Mouse (Mus musculus): ENCODE data around the gene Sohlh1. TPM values are rescaled to one million over a fixed set of nuclear protein-coding genes. Genes with fewer than 3 reads are reported as not detected.

Sohlh1 gene
- total RNA-seq (2021), result not detected
- long read RNA-seq, experiment 1, result 0 reads
- long read RNA-seq, experiment 2, result 0 reads

DNA sequence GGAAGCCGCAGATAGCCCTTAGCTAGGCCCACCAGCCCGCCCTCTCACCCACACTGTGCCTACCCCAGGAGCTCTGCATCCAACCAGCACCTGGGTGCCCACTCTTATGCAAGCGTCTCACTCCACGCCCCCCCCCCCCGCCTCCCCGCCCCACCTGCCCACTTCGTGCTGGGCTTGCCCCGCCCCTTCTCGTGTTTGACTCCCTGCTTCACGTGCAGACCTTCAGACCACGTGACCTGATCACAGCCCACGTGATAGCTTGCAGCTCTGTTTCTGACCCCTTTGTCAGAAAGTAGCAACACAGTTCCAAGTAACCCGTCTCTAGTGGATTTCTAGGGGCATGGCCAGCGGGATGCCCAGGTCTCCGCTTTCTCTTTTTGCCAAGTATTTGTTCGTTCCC is at the start of gene Sohlh1:
TSS of gene Sohlh1 (minus strand) at position 23 of the 400 bp plus-strand sequence.
- no peak for DNase-seq

DNA sequence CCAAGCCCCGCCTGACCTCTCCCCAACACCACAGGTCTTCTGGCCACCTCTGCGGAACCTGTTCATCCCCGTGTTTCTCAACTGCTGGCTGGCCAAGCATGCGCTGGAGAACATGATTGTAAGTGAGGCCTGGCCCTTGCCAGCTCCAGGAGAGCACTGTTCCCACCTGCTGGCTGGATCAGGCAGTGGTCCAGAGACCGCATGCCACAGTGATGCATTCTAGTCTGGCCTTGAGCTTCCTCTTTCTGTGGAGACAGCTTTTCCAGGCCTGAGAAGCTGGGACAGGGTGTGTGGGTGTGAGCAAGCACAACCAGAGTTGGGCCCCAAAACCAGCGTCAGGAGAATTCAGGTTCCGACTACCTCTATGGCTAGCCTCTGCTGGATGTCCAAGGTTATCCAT is 45.4 kb upstream of the Sohlh1 start:
- DNase-seq, result no peak

DNA sequence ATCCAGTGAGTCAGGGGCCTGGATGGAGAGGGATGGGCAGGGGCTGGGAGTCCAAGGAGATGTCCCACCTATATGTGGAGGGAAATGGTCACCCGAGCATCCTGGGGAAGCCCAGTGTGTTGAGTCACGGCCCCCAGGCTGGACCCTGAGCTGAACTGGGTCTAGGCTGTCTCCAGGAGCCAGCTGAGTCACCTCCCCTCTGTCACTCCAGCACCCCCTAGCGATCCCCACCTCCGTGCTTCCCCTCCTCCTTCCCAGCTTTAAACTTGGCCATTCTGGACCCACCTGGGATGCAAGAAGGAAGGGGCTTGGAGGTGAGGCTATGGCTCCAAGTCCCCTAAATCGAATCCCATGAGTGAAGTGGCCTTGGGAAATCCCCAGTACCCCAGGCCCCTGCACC is 41.1 kb upstream of the Sohlh1 start:
- no peak for DNase-seq

DNA sequence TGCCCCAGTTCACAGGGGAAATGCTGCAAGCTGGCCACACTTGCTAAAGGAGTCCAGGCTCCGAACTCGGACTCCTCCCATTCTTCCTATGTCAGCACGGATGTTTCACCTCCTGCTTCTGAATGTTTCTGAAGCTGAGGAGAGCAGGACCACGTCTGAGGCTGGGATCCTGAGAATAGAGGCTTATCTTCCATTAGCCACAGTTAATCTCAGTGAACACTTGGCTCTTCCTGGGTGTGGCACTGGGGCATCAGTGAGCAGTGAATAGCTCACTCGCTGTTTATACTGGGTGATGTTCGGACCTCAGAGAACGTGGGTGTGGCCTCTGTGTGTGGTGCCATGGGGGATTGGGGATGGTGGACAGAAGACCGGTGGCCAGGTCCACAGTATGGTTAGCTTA is 40.2 kb upstream of the Sohlh1 start:
- no peak for DNase-seq

DNA sequence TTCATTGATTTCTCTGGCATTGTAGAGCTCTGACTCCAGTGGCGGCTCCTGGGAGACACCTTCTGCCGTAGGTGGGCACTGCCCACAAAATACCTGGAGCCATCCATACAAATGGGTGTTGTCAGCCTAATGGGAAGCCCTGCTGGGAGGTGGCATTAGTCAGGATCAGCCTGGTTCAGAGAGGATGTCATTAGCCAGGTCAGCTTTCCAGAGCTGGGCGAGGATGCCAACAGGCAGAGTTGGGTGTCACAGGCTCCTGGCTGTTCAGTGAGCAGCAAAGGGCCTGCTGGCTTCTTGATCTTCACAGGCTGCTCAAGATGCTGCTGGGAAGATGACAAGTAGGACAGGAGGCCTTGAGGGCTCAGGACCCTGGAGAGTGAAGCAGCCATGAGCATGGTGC is 37.7 kb upstream of the Sohlh1 start:
- no peak for DNase-seq

DNA sequence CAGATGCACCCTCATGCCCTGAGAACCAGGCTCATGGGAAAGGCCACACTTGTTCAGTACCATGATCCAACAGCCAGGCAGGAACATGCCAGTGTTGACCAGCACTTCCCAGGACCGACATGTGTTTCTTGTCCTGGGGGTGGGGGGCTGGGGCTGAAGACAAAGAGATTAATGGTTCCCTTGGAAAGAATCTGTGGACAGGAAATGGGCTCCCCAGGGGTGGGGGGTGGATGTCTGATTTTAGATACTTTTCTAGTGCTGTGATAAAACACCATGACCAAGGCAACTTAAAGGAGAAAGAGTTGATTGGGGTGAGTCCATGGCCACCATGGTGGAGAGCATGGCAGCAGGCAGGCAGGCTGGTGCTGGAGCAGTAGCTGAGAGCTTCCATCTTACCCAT is 35.2 kb upstream of the Sohlh1 start:
- no peak for DNase-seq

DNA sequence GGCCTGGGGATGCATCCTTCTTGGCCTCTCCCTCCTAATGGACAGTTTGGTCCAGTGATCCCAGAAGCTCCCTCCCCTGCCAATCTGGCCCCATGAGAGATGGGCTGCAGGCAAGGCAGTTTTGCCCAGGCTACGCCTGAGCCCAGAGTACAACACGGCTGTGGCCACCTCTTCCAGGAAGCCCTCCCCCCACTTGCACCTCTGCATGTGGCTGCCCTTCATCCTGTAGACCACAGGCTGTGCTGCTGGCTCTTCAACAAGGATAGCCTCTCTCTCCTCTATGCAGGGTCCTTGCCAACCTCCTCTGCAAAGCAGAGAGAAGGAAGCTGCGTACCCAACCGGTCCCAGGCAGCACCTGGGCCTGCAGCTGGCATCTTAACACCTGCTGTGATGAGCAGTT is 32.0 kb upstream of the Sohlh1 start:
- DNase-seq, result no peak

DNA sequence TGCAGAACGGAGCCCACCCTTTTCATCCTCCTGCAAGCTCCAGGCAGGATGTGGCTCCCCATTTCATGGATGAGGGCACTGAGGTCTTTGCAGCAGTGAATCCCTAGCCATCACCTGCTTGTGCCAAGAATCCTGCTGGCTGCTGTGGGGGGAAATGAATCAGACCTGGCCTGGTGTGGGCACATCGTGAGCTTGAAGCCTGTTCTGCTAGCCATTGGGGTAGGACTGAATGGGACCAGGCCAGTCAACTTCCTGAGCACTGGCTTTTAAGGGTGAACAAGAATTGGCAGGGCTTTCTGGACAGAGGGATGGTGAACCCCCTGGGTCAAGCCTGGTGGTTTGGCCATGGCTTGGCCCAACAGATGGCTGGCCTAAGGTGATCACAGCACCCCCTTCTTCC is 31.5 kb upstream of the Sohlh1 start:
- no peak for DNase-seq

DNA sequence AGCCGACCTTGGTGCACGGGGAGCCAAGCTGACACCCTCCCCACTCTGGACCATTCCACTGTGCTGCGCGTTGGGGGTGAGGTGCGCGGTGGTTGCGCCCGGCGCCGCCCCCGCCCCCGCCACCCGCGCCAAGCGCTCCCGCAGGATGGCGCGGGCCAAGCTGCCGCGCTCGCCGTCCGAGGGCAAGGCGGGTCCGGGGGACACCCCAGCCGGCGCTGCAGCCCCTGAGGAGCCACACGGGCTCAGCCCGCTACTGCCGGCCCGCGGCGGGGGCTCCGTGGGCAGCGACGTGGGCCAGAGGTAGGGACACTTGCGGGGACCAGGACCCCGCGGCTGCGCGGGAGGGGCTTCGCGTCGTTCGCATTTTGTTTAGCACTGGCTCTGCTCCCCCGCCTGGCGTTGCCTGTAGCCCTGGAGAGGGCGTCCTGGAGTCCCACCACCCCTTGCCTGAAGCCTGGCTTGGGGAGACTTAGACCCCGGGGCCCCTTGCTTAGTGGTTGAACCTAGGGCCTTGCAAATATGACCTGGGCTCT is 30.8 kb upstream of the Sohlh1 start:
- DNase-seq, result no peak

DNA sequence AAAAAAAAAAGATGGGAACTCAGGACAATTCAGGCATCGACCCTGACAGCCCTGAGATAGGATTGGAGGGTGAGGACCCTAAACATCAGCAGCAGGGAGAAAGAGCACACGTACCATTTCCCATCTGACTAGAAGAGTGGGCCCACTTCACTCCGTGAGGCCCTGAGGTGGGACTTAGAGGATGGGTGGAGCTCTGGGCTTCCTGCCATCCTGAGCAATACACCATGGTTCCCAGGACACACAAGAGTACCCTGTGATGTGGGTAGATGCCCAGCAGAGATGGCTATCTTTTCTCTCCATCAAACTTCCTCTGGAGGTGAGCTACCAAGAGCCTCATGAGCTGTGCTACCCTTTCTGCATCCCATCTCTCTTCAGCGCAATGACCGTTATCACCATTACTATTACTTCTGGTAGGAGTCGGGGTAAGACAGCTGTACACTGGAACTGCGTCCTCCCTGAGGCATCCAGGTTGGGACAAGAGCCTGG is 30.2 kb upstream of the Sohlh1 start:
- DNase-seq, result no peak

DNA sequence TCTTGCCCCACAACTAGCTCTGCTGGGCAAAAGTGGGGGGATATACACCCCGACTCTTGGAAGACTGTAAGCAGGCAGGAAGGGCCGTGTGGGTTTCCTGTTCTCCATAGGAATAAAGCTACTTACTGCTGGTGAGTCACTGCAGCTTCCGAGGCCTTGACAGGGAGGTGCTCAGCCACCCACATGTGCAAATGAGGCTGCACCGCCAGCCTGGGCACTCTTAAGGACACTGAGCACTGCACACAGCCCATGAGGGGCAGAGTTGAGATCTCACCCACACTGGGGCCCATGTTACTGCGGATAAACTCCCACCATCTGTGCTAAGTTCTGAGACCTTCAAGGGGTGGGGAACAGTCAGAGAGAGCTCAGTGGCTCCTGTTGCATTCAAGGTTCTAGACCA is 19.6 kb upstream of the Sohlh1 start:
- no peak for DNase-seq

DNA sequence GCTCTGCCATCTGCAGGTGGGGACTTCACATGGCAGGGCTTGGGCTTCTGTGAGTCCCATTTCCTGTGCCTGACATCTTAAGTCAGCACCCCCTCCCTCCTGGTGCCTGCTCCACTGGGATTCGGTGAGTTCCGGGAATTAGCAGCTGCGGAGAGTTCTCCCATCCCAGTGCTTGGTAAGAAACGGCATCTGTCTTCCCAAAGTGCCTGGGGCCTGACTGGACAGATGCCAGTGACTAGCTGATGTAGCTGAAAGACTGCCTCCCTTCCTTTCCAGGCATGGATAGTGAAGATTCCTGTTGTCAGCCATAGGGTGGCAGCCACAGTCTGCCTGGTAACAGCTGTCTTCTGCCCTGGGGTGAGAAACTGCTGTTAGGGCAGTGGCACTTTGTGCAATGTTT is 18.4 kb upstream of the Sohlh1 start:
- peak; percentile 30 for DNase-seq

DNA sequence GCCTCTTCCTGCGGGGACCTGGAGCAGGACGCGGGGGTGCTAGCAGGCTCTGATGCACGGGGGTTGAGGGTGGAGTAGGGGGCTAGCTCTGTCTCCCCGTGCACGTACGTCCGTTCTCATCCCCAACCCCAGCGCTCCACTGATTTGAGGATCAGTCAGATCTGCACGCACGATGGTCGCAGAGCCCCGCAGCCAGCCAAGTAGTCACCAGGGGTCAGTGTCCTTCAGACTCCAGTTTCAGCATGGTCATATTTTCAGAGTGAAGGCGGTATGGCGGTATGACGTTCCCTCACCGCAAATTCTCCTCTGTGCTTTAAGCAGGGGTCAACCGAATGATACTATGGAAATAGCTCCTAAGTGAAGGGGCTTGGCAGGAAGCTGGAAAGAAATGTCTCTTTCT is 17.2 kb upstream of the Sohlh1 start:
- no peak for DNase-seq

DNA sequence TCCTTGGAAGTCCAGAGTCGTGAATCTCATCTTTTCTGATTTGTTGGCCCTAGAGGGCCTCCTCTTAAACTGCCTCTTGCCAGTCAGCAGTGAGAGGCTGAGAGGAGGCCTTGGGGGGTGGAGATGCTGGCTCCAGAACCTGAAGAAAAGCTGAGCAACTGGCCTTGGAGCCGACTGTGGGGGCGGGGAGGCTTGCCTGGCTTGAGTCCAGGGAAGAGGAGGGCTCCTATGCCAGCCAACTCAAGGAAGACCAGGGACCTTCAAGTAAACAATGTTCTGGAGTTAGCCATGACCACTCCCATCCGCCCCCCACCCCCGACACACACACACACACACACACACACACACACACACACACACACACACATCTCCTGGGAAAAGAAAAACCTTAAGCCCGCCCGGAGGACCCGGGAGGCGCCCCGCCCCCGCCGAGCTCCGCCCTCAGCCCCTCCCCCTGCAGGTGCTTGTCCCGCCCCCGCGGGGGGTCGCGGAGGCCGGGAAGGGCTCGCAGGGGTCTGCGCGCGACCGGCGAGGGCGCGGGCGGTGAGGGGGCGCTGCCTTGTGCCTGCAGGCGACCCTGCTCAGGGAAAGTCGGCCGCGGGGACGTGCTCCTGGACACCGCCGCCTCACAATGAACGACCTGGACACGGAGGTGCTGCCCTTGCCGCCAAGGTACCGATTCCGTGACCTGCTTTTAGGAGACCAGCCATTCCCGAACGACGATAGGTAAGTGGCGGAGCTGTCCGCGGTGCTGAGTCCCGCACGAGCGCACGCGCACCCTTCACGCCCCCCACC is 16.5 kb upstream of the Sohlh1 start, which contains the start of gene Kcnt1:
TSS of gene Kcnt1 (plus strand) at position 398 of the 795 bp plus-strand sequence.
- DNase-seq, result peak; percentile 15

DNA sequence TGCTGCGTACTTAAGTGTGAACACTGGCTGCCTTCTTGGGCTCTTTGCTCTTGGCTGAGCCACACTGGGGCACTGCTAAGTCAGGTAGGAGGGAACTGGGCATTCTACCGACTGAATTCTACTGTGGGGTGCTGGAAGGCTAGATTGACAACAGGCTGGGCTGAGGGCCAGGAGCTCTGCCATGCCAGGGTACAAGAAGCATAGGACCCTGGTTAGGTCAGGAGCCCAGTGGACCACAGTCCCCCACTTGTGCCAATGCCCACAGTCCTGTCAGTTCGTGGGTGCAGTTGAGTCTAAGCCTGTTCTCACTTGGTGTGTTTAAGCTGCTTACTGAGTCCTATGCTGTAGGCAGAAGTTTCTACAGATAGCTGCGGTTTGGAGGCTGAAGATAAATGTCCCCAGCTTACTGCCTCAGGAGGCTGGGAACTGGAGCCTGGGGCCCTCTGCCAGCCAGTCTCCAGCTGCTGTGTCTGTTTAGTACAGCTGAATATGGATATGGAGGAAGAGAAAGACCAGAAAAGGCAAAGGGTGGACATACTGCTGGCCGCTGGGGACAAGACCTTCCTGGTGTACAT is 15.7 kb upstream of the Sohlh1 start:
- DNase-seq, result no peak

DNA sequence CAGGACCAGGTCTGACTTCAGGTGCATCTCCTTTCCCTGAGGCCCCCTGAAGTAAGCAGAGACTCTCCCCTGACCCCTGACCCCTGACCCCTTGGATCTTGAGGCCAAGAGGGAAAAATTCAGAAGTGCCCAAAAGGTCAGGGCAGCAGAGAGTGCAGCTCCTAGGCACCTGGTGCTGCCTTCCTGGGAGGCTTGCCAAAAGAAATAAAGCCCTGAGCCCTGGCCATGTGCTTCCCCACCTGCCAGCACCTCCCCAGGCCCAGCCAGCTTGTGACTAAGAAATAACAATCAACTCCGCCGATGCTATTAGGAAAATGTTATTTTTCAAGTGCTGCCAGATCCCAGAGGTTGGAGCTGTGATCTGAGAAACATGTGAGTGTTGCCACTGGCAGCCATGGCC is 15.0 kb upstream of the Sohlh1 start:
- no peak for DNase-seq

DNA sequence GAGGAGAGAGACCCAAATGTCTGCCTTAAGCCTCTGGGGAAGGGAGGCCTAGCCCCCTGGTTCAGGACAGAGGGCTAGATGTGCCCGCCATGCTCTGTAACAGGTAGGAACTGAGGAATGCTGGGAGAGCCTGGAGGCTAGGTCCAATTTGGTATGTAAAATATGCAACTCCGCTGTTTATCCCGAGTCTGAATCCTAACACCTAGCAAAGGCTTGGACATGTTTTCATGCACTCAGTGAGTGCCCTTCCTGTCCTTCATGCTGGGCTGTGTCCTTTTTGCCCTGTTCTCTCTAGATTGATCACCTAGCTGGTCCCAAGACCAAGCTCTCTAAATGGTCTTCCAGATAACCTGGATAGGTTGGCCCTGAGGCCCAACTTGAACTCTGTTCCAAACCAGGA is 12.8 kb upstream of the Sohlh1 start:
- no peak for DNase-seq

DNA sequence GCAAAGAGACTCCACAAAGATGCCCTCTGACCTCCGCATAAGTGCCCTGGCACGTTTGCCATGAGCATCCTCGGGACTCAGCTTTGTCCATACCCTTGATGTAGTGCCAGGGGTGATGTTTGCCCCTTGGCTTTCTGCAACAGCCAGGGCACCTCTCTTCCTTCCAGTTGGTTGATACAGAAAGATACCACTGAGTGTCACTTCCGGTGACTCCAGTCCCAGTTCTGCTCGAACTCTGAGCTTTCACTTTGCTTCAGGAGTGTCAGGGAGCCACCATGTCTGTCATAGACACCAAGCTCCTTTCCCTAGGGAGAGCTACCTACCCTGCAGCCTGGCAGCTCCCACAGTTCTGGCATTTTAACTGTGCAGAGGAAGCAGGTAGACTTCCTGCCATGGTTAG is 7.0 kb upstream of the Sohlh1 start:
- no peak for DNase-seq

DNA sequence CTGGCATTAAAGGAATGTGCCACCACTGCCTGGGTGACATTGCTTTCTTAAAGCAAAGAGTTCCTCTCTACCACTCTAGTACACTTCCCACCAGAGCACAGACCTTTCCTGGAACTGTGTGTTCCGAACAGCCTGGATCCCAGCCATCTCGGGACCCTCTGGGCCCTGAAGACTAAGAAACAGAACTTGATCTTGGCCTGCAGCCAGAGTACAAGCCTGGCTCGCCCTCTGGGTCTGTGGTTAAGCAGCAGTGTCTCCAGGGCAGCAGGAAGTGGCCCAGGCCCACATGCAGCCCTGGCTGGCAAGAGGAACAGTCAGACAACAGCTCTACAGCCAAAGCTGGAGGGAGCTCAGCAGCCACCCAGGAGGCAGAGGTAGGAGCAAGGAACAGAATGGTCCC is 5.6 kb upstream of the Sohlh1 start:
- no peak for DNase-seq

DNA sequence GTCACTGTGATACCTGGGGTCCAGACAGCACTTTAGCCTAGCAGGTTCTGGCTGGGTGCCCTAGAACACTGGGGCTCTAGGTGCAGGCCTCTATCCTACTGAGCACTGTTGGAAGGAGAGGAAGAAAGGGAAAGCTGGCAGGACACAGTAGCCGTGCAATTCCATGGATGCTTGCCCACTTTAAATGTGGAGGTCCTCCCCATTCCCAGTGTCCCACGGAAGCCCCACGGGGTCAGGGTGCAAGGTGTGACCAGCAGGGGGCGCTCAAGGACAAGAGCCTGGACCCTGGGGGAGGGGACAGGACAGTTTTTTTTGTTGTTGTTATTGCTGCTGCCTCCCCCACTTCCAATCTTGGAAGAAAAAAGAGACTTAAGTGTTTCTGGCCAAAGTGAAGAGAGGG is 3.3 kb upstream of the Sohlh1 start:
- DNase-seq, result peak; percentile 72

DNA sequence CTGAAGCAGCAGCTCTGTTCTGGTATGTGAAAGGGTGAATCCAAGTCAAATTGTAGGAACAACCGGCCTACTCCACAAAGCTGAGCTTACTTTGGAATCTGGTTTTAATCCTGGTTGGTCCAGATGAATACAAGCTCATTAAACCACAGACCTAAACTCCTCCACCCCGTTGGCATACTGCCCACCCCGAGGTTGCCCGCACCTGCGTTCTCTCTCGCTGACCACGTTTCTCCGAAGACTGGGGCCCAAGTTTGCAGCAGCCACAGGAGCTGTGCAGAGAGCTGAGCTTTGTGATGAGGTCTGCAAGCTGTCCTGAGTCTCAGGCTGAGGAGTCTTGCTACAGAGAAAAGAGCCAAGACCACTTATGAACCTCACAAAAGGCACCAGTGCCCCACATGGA is 532 bp downstream of the Sohlh1 start:
- DNase-seq, result no peak

DNA sequence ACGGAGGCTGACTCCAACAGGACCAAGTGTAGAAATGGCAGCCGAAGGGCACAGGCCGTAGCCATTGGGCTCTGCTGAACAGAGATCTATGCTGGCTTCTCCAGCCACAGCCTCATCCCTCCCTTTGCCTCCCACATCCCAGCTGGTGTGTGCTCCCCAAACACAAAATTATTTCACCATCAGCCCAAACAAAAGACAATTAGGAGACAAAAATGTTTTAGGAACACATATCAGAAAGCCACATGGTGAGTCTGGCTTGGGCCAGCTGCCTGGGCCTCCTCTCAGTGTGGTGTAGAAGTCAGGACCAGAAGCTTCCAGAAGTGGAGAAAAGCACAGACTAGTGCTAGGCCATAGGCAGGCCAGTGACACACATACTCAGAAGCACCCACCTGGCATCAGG is 3.0 kb downstream of the Sohlh1 start:
- no peak for DNase-seq

DNA sequence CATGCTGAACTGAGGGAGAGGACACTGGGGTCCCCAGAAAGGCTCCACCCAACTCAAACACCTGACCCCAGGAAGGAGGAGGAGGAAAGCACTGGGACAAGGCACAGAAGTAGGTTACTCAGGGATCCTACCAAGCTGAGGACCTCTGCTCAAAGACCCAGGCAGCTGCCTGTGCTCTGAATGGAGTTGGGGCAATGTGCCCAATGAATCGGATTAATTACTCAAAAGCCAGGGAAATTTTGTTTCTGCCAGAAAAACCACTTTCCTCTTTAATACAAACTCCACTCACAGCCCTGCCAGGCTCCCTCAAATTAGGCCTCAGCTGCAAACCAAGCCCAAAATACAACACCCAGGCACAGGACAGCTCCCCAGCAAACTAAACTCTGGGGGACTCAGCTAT is 4.3 kb downstream of the Sohlh1 start:
- DNase-seq, result no peak

DNA sequence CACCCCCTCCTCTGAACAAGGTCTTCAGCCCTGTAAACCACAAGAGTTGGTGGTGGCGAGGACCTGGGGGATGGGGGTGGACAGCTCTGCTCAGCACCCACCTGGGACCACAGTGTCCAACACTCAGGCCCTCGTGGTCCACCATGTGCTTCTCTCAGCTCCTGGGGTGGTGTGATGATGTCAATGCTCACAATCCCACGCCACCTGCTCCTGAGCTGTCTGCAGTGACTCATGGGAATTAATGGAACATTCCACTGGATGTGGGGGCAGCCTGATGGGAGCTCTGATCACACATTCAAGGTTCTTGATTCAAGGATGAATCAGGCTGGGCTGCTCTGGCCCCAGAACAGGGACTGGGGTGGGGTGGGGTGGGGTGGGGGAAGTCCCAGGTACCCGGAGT is 4.9 kb downstream of the Sohlh1 start:
- no peak for DNase-seq
